ENCODE assay signal across 9 mouse cellular contexts in genomic region chr5:121949050-121949443, GRCm38 (mm10).
DNase-seq lines count a peak whose midpoint lies in the region; ATAC-seq and TF ChIP-seq lines count a peak whose summit lies in the region.
"Had no signal": no experiment of that assay in that cellular context is flagged by ENCODE, and none has a peak within 500 bp of the region (broad histone marks: within the 10 kb centered on the region; RNA-seq: fewer than 3 reads in every experiment).

No protein-coding gene starts in this region.

- peak overlapping the region; percentile 46 for H3K4me2 ChIP-seq in liver, embryonic 12.5 days
- peak overlapping the region; percentile 58 for H3K4me2 ChIP-seq in stomach, embryonic 15.5 days

- H3K9ac ChIP-seq in liver, embryonic 12.5 days = no peak overlapping the region
- no peak overlapping the region for H3K9ac ChIP-seq in stomach, embryonic 15.5 days

- H3K36me3 ChIP-seq in liver, embryonic 12.5 days = no peaks in the 10 kb centered on the region
- no peaks in the 10 kb centered on the region for H3K36me3 ChIP-seq in stomach, embryonic 15.5 days

- 47% methylated on average over 8 of the region's 8 CpGs for WGBS in liver, embryonic 12.5 days (ENCODE audit: insufficient replicate concordance)
- 15% methylated on average over 8 of the region's 8 CpGs for WGBS in stomach, embryonic 15.5 days

- peaks cover 40% of the 10 kb centered on the region for H3K27me3 ChIP-seq in liver, embryonic 12.5 days (replicated peaks)
- 0 out of 2 replicates have a peak, but pooled peaks cover 8% of the 10 kb centered on the region for H3K27me3 ChIP-seq in stomach, embryonic 15.5 days (replicated peaks)

- H3K4me1 ChIP-seq in liver, embryonic 12.5 days = peaks cover 8% of the 10 kb centered on the region
- peaks cover 17% of the 10 kb centered on the region for H3K4me1 ChIP-seq in stomach, embryonic 15.5 days

- no peak for ATAC-seq in liver, embryonic 12.5 days
- no peak for ATAC-seq in stomach, embryonic 15.5 days (ENCODE audit: insufficient read depth, low FRiP score, low read depth)

- no peak for DNase-seq in layer of hippocampus, adult 2 months (ENCODE audit: low spot score in 2 of 2)
- DNase-seq in layer of hippocampus, adult 18-20 months (ENCODE audit: low spot score in 2 of 2) = no peak
- DNase-seq in forelimb bud, embryonic 11.5 days (ENCODE audit: low read depth, low spot score) = peak; percentile 36
- DNase-seq in embryo, embryonic 9.5 days (ENCODE audit: extremely low spot score) = no peak
- no peak for DNase-seq in testis, postnatal 10 days (ENCODE audit: low spot score)
- DNase-seq in B cell, adult 2 months = no peak

- H3K27ac ChIP-seq in layer of hippocampus, adult 2 months = peak overlapping the region; percentile 82; the same call in 1 of the 2 replicates
- 0 out of 2 replicates have a peak overlapping the region, but pooled peaks have one; percentile 16 for H3K27ac ChIP-seq in liver, embryonic 12.5 days
- 0 out of 2 replicates have a peak overlapping the region, but pooled peaks have one; percentile 18 for H3K27ac ChIP-seq in stomach, embryonic 15.5 days

- TF ChIP-seq CTCF in layer of hippocampus, adult 2 months (conservative IDR thresholded peaks at IDR 0.05) = no peak

- H3K4me3 ChIP-seq in layer of hippocampus, adult 2 months = no peak overlapping the region
- 0 out of 2 replicates have a peak overlapping the region, but pooled peaks have one; percentile 6 for H3K4me3 ChIP-seq in liver, embryonic 12.5 days
- H3K4me3 ChIP-seq in stomach, embryonic 15.5 days (replicated peaks) = peak overlapping the region; percentile 17; the same call in 1 of the 2 replicates
- H3K4me3 ChIP-seq: myocyte had no signal

- no peaks in the 10 kb centered on the region for H3K9me3 ChIP-seq in liver, embryonic 12.5 days (replicated peaks)
- H3K9me3 ChIP-seq in stomach, embryonic 15.5 days = no peaks in the 10 kb centered on the region

Comparison
In these comparisons a context has a peak if more than half of its experiments do, and no peak if none do; other contexts are left out.
1. H3K27ac ChIP-seq: peak in every context shown above with its lines; median percentile 82 in layer of hippocampus, adult 2 months; 18 in stomach, embryonic 15.5 days; 16 in liver, embryonic 12.5 days.